Mouse (Mus musculus) heart, embryonic 10.5 days (tissue): ENCODE results near the gene Dnm2. TPM values are rescaled to one million over a fixed set of nuclear protein-coding genes. Genes with fewer than 3 reads are reported as not detected.

Source experiments
- DNase-seq: peaks from one replicate; pipeline ENCODE4 v3.0.0-alpha.2; 2017; ENCODE audit warnings: low spot score
- H3K27ac ChIP-seq: fragments of 300-500 bp; sonication (generic); 2 replicates; pipeline ENCODE4 v1.5.1; 2016; ENCODE audit warnings: mild to moderate bottlenecking
- H3K27me3 ChIP-seq: fragments of 300-500 bp; sonication (generic); 2 replicates; pipeline ENCODE4 v1.6.1; 2016; ENCODE audit warnings: mild to moderate bottlenecking; ENCODE audit not compliant: poor library complexity, insufficient read depth, severe bottlenecking
- H3K36me3 ChIP-seq: fragments of 300-500 bp; sonication (generic); 2 replicates; pipeline ENCODE4 v1.6.1; 2016; ENCODE audit warnings: mild to moderate bottlenecking, moderate library complexity
- H3K4me1 ChIP-seq: fragments of 300-500 bp; sonication (generic); 2 replicates; pipeline ENCODE4 v1.6.1; 2016; ENCODE audit warnings: mild to moderate bottlenecking
- H3K4me3 ChIP-seq: fragments of 300-500 bp; sonication (generic); 2 replicates; pipeline ENCODE4 v1.5.1; 2016; ENCODE audit warnings: mild to moderate bottlenecking, moderate library complexity
- H3K9me3 ChIP-seq: fragments of 300-500 bp; sonication (generic); 2 replicates; pipeline ENCODE4 v1.6.1; 2016; ENCODE audit warnings: mild to moderate bottlenecking, moderate library complexity
- WGBS: fragments of 180-500 bp; shearing (Covaris S2); methylation state at CpG from one replicate; pipeline ENCODE4 v1.1.7; 2016; 5-methylcytosine and 5-hydroxymethylcytosine counted together
- polyA plus RNA-seq: library from polyadenylated mRNA; unstranded; fragments of >200 nt; fragmentation: Nextera tagmentation; extraction: Ambion mirVana; gene quantifications from 2 replicates; pipeline ENCODE4 v1.2.1, GENCODE M21; 2016

Dnm2 gene
- polyA plus RNA-seq, 1 experiment from 2014 or later: 81.6 TPM

DNA sequence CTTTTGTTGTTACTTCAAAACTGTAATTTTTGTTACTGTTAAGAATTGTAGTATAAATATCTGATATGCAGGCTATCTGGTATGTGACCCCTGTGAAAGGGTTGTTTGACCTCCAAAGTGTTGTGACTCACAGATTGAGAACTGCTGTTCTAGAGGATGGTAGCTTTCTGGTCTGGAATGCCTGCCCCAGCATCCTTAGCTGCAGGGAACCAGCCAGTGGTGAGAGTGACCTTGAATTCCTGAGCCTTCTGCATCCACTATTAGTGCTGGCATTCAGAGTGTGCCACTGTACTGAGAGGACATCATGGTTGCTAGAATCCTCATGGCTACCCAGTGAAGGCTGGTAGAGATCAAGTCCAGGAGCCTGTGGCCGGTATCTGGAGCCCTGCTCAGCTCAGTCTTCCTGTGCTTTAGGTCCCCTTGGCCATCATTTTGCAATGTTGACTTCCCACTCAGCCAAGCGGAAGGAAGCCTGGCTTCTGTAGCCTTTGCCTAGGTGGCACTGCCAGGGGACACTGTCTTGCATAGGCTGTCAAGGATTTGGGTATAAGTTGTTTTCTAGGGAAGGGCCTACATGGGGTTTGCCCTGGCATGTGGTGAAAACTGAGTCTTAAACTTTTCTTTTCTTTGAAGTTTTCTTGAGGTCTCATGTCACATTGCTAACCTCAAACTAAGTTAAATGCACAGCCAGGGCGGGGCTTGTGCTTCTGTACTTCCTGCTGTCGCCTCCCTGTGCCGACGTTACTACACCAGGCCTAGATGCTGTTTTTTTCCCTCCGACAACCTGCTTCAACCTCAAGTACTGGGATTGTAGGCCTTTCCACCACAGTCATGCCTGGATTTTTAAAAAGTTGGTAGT, 11.3 kb downstream of the Dnm2 start:
- WGBS: 77% methylated on average over 7 of the region's 7 CpGs
- DNase-seq: no peak
- Histone ChIP-seq H3K4me1 (peaks cover 68% of the 10 kb centered on the region), H3K27me3 (no peaks in the 10 kb centered on the region), H3K36me3 (no peaks in the 10 kb centered on the region), H3K27ac (peak overlapping the region; percentile 67; the same call in 1 of the 2 replicates), H3K4me3 (no peak overlapping the region), H3K9me3 (no peaks in the 10 kb centered on the region)

DNA sequence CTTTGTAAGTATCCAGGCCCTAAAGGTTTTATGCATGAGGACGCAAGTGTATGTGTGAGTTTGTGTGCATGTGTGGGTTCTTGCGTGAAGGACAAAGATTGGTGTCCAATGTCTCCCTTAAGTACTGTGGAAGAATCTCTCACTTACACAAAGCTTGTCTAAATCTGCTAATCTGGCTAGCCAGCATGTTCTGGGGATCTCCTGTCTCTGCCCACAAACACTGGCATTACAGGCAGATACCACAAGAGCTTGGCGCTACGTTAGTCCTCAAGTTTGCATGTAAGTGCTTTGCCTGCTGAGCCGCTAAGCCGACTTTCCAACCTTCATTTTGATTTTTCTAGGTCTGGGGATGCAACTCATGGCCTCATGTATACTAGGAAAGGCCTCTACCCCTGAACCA, 12.9 kb downstream of the Dnm2 start:
- WGBS: 91% methylated on average over 6 of the region's 6 CpGs
- H3K27me3 ChIP-seq: no peaks in the 10 kb centered on the region
- H3K4me1 ChIP-seq: peaks cover 60% of the 10 kb centered on the region
- no peaks in the 10 kb centered on the region for H3K9me3 ChIP-seq
- DNase-seq: no peak
- H3K36me3 ChIP-seq: 0 out of 2 replicates have a peak, but pooled peaks cover 2% of the 10 kb centered on the region
- H3K27ac ChIP-seq: peak overlapping the region; percentile 67; the same call in 1 of the 2 replicates
- no peak overlapping the region for H3K4me3 ChIP-seq

DNA sequence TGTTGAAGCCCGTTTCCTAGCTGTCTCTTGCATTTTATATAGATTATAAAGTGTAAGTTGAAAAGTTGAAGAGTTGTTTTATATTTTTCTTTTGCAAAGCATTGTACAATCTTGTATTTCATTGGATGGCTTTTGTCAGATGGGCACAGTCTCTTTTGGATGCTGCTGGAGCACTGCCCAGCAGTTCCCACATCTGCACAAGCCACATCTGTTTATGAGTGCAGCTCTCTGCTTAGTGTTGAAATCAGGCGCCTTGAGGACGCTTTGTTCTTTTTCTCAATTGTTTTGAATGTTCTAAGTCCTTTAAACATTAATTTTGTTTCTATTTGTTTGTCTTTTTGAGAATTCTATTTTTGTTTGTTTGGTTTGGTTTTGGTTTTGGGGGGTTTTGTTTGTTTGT, 13.5 kb downstream of the Dnm2 start:
- peaks cover 58% of the 10 kb centered on the region for H3K4me1 ChIP-seq
- DNase-seq: no peak
- H3K27me3 ChIP-seq: no peaks in the 10 kb centered on the region
- 0 out of 2 replicates have a peak, but pooled peaks cover 2% of the 10 kb centered on the region for H3K36me3 ChIP-seq
- WGBS: 66% methylated on average over 3 of the region's 3 CpGs
- no peak overlapping the region for H3K27ac ChIP-seq
- H3K4me3 ChIP-seq: no peak overlapping the region
- H3K9me3 ChIP-seq: no peaks in the 10 kb centered on the region

DNA sequence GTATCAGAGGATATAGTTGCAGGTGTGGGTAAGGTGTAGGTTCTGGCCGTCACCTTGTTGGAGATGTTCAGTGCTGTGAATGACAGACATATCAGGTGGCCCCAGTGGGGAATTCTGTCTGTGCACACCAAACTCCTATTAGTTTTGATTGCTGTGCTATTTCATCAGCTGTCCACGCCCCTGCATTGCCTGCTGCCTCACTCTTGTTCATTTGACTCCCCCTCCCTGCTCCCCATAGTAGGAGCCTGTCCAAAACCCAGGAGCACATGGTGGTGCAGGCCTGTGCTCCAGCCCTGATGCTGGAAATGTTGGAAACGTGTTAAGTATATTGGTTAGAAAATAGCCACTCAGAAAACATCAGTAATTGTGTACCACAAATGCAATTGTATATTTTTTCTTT, 14.7 kb downstream of the Dnm2 start:
- DNase-seq: no peak
- no peak overlapping the region for H3K27ac ChIP-seq
- 77% methylated on average over 3 of the region's 3 CpGs for WGBS

DNA sequence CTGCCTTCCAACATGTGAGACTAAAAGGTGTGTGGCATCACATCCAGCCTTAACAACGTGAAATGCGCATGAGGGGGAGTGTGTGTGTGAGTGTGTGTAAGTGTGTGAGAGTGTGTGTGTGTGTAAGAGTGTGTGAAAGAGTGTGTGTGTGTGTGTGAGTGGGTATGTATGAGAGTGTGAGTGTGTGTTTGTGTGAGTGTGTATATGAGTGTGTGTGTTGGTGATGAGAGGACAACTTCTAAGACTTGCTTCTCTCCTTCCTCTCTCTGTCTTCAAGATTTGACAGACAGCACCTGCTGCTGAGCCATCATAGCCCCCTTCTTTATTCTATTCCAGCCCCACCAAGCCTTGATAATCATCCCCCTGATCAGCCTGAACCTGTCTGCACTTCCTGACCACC, 15.2 kb downstream of the Dnm2 start:
- Histone ChIP-seq H3K4me3 (no peak overlapping the region), H3K27ac (no peak overlapping the region), H3K4me1 (peaks cover 50% of the 10 kb centered on the region), H3K36me3 (peaks cover 8% of the 10 kb centered on the region; the same call in 1 of the 2 replicates), H3K27me3 (no peaks in the 10 kb centered on the region), H3K9me3 (no peaks in the 10 kb centered on the region)
- DNase-seq: no peak
- WGBS: 92% methylated on average over 2 of the region's 2 CpGs

More for the DNA sequence above, 14.7 kb downstream of the Dnm2 start:
- H3K4me1 ChIP-seq: peaks cover 50% of the 10 kb centered on the region
- no peaks in the 10 kb centered on the region for H3K27me3 ChIP-seq
- H3K36me3 ChIP-seq: 0 out of 2 replicates have a peak, but pooled peaks cover 3% of the 10 kb centered on the region
- H3K4me3 ChIP-seq: no peak overlapping the region
- H3K9me3 ChIP-seq: no peaks in the 10 kb centered on the region

DNA sequence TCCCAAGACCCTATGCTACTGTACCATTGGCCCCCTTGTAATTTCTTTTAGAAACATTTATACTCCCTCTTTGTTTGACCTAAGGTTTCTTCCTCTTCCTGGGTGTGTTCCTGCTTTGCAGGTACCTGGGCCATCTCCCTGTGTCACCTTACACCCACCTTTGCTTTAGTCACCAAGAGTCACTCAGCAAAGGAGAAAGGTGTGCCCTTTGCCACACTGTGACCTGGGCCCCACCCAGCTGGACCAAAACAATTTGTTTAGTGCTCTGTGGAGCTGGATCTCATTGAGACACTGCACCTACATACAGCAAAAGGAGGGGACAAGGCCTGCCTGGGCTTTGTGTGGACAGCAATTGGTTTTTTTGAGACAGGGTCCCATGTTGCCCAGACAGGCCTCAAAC, 15.7 kb downstream of the Dnm2 start:
- Histone ChIP-seq H3K4me1 (peaks cover 48% of the 10 kb centered on the region), H3K27ac (no peak overlapping the region), H3K4me3 (no peak overlapping the region), H3K9me3 (no peaks in the 10 kb centered on the region), H3K36me3 (peaks cover 12% of the 10 kb centered on the region), H3K27me3 (no peaks in the 10 kb centered on the region)
- DNase-seq: no peak

DNA sequence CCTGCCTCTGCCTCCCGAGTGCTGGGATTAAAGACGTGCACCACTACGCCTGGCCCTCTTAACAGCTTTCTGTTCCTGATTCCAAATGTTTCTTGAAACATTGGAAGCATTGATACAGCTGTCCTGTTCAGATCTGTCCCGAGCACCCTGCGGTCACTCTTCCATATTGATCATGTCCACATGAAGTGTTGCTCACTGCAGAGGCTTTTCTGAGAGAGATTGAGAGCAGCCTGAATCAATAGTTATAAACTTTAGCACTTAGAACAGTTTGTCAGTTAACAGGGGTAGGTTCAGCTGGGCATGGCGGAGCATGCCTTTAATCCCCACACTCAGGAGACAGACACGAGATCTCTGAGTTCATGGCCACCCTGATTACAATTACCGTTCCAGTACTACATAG, 19.1 kb downstream of the Dnm2 start:
- H3K4me3 ChIP-seq: no peak overlapping the region
- no peak for DNase-seq
- H3K27me3 ChIP-seq: no peaks in the 10 kb centered on the region
- H3K9me3 ChIP-seq: no peaks in the 10 kb centered on the region
- peaks cover 23% of the 10 kb centered on the region for H3K36me3 ChIP-seq
- peaks cover 24% of the 10 kb centered on the region for H3K4me1 ChIP-seq
- H3K27ac ChIP-seq: no peak overlapping the region
- WGBS: 94% methylated on average over 8 of the region's 8 CpGs

DNA sequence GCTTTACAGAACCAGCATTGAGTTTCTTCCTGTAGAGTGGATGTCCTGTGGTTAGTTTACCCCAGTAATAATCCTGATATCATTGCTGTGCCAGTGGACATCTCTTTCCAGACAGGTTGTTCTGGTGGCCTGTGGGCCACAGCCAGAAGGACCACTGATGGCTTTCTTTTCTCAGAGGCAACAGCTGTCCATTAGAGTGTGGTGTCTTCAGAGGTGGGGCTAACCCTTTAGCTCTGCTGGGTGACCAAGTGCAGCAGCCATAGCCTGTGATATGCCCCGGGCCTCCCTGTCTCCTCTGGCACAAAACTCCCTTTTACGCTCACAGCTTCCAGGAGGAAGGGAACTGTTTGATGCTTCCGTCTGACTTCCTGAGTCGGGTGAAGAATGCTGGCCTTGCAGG, 19.9 kb downstream of the Dnm2 start:
- 84% methylated on average over 4 of the region's 4 CpGs for WGBS
- no peak overlapping the region for H3K27ac ChIP-seq
- no peaks in the 10 kb centered on the region for H3K27me3 ChIP-seq
- H3K9me3 ChIP-seq: no peaks in the 10 kb centered on the region
- H3K4me1 ChIP-seq: peaks cover 23% of the 10 kb centered on the region
- no peak for DNase-seq
- H3K4me3 ChIP-seq: no peak overlapping the region
- peaks cover 26% of the 10 kb centered on the region for H3K36me3 ChIP-seq

DNA sequence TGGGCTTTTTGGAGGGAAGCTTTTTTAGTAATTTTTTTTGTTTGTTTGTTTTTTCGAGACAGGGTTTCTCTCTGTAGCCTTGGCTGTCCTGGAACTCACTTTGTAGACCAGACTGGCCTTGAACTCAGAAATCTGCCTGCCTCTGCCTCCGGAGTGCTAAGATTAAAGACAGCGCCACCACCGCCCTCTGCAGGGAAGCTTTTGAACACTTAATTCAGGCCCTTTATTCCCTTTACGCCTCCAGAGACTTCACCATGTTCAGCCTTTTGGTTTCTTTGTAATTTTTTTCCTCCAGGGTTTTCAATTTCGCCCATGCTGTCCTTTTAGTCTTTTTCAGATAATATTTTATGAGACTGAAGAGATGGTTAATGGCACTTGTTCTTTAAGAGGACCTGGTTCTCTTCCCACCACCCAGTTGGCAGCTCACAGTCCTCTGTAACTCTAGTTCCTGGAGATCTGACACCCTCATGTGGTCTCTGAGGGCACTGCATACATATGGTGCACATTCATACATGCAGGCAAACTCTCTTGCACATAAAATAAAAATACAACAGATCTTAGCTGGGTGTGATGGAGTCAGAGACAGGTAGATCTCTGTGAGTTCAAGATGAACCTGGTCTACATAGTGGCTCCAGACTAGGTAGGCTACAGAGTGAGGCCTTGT, 20.5 kb downstream of the Dnm2 start:
- Histone ChIP-seq H3K4me1 (peaks cover 23% of the 10 kb centered on the region), H3K36me3 (peaks cover 26% of the 10 kb centered on the region), H3K27ac (no peak overlapping the region), H3K9me3 (no peaks in the 10 kb centered on the region), H3K27me3 (no peaks in the 10 kb centered on the region), H3K4me3 (no peak overlapping the region)
- no peak for DNase-seq
- WGBS: 94% methylated on average over 6 of the region's 6 CpGs

DNA sequence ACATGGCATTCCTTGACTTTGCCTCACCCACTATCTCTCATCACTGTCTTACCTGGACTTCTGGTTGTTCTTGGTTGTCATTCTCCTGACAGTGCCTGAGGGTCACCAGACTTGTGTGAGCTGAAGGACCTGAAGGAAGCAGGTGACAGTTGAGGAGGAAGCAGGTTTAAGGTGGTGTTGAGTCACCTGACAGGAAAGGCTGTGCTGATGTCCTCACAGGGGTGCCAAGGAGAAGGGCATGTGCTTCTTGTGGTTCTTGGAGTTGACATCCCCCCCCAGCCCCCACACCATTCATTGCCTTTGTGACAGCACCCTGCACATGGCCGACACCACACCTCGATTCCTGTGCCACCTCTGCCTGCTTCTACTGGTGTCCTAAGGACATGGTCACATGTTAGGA, 23.1 kb downstream of the Dnm2 start:
- Histone ChIP-seq H3K36me3 (peaks cover 24% of the 10 kb centered on the region), H3K27me3 (no peaks in the 10 kb centered on the region), H3K9me3 (no peaks in the 10 kb centered on the region), H3K27ac (no peak overlapping the region), H3K4me1 (peaks cover 42% of the 10 kb centered on the region), H3K4me3 (no peak overlapping the region)
- no peak for DNase-seq
- WGBS: 78% methylated on average over 2 of the region's 2 CpGs

DNA sequence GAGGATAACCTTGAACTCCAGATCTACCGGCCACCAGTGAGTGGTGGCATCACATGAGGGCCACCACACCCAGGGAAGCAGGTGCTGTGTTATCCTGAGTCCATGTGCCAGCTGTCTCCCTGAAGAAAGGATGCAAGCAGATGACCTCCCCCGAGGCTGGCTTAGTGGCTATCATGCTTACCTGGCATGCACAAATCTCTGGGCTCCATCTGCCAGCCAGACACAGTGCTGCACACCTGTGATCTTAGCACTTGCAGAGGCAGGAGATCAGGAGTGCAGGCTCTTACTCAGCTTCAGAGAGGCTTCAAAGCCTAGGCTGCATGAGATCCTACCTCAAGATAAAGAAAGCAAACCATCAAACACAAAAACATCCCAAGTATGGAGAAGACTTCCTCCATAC, 25.0 kb downstream of the Dnm2 start:
- Histone ChIP-seq H3K27me3 (no peaks in the 10 kb centered on the region), H3K36me3 (peaks cover 20% of the 10 kb centered on the region), H3K4me1 (peaks cover 45% of the 10 kb centered on the region), H3K9me3 (no peaks in the 10 kb centered on the region), H3K27ac (peak overlapping the region; percentile 13; the same call in 1 of the 2 replicates), H3K4me3 (no peak overlapping the region)
- DNase-seq: no peak
- WGBS: 85% methylated on average over 2 of the region's 2 CpGs

DNA sequence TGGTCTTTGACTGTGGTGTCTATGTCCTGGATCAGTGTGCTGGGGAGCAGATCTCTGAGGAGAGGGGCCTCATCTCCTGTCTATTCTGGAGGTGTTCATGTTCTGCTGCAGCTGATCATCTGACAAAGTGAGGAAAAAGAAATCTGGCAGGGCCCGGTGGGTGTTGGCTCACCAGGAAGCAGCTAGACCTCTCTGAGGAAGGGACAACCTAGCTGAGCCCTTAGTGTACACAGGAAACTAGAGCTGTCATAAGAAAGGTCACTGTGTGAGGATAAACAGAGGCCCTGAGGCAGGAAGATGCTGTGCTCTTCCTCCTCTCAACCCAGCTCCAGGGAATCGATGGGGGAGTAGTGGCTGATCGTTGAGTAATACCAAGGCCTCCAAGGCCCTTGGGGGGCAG, 25.6 kb downstream of the Dnm2 start:
- H3K27ac ChIP-seq: peak overlapping the region; percentile 13; the same call in 1 of the 2 replicates
- peaks cover 15% of the 10 kb centered on the region for H3K36me3 ChIP-seq
- H3K4me3 ChIP-seq: no peak overlapping the region
- DNase-seq: no peak
- 64% methylated on average over 3 of the region's 3 CpGs for WGBS
- H3K27me3 ChIP-seq: no peaks in the 10 kb centered on the region
- H3K4me1 ChIP-seq: peaks cover 49% of the 10 kb centered on the region
- no peaks in the 10 kb centered on the region for H3K9me3 ChIP-seq

DNA sequence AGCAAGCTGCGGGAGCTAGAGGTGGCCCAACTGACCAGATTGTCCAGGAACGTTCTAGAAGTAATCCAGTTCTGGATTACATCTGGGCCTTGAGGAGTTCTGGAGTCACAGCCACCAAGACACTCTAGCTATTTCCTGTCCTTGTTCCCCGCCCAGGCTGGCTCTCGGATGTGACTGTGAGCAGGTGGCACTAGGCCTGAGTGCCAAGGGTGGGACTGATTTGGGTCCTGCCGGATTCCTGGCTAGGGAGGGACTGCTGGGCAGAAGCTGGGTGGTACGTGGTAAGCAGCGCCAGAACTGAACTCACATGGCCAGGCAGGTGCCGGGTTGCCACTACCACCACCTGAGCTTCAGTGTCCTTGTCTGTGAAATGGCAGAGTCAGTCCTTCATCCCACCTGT, 26.7 kb downstream of the Dnm2 start:
- DNase-seq: no peak
- Histone ChIP-seq H3K27ac (peak overlapping the region; percentile 65), H3K4me1 (peaks cover 52% of the 10 kb centered on the region), H3K36me3 (peaks cover 11% of the 10 kb centered on the region), H3K9me3 (no peaks in the 10 kb centered on the region), H3K4me3 (peak overlapping the region; percentile 18; the same call in 1 of the 2 replicates), H3K27me3 (no peaks in the 10 kb centered on the region)
- WGBS: 76% methylated on average over 8 of the region's 8 CpGs
